Mouse (Mus musculus) frontal cortex, adult (tissue): ENCODE measurements at regions not wholly inside any gene's neighbourhood (a gene's known extent, or its start where the extent isn't known, plus 50 kb on each side); places are given as distances from the start of the nearest gene placed in this dataset.

ENCODE experiments used
- ATAC-seq: cut with Nextera tagmentation; 2 replicates; pipeline ENCODE4 v1.9.2; 2017; ENCODE audit warnings: mild to moderate bottlenecking, moderate library complexity, mixed read lengths; ENCODE audit not compliant: low TSS enrichment

DNA sequence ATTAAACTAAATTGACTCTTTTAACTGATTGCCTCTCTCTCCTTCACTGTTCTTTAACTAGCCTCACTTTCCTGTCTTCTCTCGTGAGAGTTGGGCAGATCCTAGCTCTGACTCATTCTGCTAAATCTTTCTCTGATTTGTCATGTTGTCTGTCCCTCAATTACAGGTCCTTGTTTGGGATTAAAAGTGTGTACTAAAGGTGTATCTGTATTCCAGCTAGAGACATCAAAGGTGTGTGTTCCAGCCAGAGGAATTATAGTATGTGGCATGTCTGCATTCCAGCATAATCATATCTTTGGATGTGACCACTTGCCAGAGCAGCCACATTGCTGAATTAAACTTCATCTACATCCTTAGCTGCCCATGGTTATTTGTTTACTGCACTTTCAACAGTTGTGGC lies 167.5 kb upstream of the Fam83b start:
- ATAC-seq: no peak

DNA sequence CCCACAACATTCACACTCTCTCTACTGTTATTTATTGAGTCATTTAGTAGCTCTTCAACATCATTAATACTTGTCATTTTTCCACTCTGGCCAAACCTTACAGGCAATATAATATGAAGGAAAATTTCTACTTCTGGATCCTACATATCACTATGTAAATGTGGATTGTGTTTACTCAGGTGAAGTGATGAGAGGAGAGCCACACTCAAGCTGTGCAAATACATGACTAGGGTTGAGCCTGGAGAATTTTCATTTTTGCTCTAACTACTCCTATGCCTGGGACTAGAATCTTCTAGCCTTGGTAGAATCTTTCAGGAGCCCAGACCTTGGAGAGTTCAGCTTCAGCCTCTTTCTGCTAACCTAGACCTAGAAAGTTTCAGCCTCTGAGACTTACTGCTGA lies 166.9 kb upstream of the Fam83b start:
- ATAC-seq: no peak

DNA sequence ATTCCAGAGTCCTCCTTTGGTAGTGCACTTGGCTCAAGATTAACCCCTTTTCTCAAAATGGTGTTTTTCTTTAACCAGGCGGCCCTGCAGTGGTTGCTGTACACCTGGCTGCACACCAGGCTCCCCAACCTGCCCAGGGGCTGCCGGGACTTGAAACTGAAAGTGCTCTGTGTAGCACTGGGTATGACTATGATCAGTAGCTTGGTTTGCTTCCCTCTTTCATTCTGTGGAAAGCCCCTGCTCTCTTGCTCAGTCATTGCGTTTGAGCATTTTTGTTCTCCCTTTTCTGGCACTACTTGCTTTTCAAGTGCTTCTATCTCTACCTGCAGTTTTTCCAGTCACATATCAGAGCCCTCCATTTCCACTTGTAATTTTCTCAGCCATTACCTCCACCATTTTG lies 156.0 kb upstream of the Fam83b start:
- ATAC-seq: no peak

GRCm38 (mm10) chr9:76715852-76716251 lies 148.9 kb upstream of the Fam83b start:
- ATAC-seq: no peak

- ATAC-seq: no peak
Measured at GRCm38 (mm10) chr9:76706451-76706850, 139.5 kb upstream of the Fam83b start.

DNA sequence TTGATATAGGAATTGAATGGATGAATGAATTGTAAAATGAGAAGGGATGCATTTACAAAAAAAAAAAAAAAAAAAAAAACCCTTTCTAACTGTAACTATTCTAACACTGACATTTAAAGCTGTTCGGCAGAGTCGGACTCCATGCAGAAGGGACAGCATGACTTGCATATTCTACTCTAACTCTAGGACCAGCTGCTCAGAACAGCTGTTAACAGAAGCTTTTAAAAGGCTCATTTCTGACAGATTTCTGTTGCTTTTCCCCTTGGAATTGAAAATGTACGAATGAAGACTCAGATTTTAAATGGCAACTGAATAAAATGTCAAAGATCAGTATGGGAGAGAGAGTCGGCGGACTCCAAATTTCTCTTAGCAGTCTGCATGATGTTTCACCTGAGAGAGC lies 138.9 kb upstream of the Fam83b start:
- ATAC-seq: peak; percentile 72

DNA sequence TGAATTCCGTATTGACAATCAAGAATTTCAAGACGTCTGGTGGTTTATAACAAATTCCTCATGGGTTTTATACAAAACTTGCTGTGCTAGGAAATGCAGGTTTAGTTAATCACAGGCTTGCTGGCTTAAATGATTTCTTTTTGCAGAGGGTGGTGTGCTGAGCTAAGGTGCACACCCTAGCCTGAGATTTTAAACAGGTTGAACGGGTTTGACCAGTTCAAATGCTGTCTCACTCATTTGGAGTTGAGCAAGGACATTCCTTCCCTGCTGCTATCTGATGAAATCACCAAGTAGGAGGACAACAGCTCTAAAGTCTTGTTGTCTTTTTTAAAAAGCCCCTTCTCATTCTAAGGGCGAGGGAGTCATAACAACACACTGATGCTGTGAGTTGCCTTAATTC lies 128.6 kb upstream of the Fam83b start:
- ATAC-seq: no peak

- ATAC-seq: no peak
Measured at GRCm38 (mm10) chr9:76692976-76693375, 126.1 kb upstream of the Fam83b start.

DNA sequence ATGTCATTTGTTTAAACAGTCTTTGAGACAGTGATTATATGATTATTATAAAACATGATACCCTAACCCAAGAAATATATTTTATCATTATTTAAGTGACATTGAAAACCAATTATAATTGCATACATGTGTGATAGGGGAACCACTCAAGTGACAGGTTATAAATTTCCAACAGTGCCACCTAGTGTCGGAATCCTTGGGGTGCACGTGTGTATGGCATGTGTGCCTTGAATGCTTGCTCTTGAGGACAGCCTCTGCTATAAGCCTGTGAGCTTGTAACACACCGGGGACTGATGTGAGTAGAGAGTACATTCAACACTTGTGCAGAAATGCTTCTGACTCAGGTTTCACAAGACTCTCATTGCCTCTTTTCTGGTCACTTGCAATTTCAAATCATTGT lies 93.9 kb upstream of the Fam83b start:
- peak; percentile 90 for ATAC-seq

GRCm38 (mm10) chr9:76659798-76660197 lies 92.9 kb upstream of the Fam83b start:
- ATAC-seq: no peak

DNA sequence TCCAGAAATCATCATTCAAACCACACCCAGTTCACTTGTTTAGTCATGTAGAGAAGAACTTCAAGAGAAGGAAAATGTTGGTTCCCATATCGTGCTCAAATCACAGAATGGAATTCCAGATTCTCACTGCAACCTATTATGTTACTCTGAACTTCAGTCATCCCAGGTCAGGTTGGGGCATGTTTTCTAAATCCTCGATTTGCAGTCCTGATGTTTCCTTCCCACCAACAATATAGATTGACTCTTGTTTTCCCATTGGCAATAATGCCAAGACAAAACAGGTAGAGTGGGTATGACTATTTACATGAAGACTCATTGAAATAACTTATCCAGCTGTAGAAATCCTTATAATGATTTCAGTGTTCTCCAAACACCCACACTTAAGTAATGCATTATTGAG lies 86.4 kb upstream of the Fam83b start:
- no peak for ATAC-seq

DNA sequence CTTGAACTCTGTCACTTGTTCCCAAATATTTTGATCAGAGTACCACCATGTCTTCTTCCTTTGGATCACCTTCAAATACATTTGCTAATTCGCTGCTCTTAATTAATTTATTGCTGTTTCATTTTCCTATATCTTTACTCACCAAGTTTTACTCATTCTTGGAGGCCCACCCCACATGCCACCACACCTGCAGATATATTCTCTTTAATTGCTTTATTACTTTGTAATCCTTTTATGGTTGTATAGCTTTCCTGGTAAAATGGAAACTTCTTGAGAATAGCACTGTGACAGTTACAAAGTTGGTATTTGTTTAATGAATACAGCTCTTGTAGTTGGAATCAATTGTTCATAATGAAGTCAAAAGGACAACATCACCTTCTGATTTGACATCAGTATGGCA lies 82.6 kb upstream of the Fam83b start:
- ATAC-seq: no peak

GRCm38 (mm10) chr9:76646383-76646782 lies 79.5 kb upstream of the Fam83b start:
- no peak for ATAC-seq
